Mouse (Mus musculus): ENCODE measurements around the gene Clec2d. TPM values are rescaled to one million over a fixed set of nuclear protein-coding genes. Genes with fewer than 3 reads are reported as not detected.

The Clec2d gene
- polyA plus RNA-seq, 1 experiment from 2014 or later: 0.13 TPM

DNA sequence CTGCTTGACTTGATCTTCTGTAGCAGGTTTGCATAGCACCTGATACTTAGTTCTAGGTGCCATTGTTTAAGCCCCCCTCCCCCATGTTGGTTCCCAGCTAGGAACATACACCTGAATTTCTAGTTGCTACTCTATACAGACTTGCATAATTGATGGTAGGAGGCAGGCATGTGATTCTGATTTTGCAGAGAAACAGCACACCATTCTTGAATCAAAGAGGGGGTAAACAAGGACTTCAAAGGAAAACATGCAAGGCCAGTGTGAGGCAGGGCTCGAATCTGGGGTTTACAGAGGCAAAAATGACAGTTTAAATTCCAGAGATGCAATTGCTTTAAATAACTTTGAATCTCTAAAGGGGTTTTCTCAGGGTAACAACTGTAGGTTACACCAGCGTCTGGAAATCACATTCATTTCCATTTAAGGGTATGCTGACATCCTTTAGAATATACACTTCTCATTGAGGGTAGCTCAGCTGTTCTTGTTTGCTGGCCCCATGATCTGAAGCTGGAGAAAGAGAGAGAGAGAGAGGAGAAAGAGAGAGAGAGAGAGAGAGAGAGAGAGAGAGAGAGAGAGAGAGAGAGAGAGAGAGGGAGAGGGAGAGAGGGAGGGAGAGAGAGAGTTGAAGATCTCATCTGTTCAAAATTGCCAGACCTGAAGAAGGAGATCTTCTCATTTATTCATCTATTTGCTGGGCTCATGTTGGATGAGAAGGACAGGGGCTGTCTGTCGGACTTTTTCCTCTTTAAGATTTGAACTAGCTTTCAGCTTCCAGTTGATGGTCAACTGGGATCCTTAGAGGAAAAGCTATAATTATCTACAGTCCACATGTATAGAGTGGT, 48.7 kb downstream of the Clec2d start:
- H3K4me3 ChIP-seq (replicated peaks): no peak overlapping the region
- H3K9ac ChIP-seq: no peak overlapping the region
- H3K9me3 ChIP-seq (replicated peaks): no peaks in the 10 kb centered on the region
- peak overlapping the region; percentile 81 for H3K27ac ChIP-seq
- WGBS (ENCODE audit: insufficient replicate concordance): 33% methylated on average over 3 of the region's 3 CpGs
- no peak overlapping the region for H3K4me2 ChIP-seq
- no peaks in the 10 kb centered on the region for H3K36me3 ChIP-seq
- ATAC-seq (ENCODE audit: low read depth) (no peak), DNase-seq (no peak)
- H3K4me1 ChIP-seq (replicated peaks): peaks cover 52% of the 10 kb centered on the region
- H3K27me3 ChIP-seq: no peaks in the 10 kb centered on the region

DNA sequence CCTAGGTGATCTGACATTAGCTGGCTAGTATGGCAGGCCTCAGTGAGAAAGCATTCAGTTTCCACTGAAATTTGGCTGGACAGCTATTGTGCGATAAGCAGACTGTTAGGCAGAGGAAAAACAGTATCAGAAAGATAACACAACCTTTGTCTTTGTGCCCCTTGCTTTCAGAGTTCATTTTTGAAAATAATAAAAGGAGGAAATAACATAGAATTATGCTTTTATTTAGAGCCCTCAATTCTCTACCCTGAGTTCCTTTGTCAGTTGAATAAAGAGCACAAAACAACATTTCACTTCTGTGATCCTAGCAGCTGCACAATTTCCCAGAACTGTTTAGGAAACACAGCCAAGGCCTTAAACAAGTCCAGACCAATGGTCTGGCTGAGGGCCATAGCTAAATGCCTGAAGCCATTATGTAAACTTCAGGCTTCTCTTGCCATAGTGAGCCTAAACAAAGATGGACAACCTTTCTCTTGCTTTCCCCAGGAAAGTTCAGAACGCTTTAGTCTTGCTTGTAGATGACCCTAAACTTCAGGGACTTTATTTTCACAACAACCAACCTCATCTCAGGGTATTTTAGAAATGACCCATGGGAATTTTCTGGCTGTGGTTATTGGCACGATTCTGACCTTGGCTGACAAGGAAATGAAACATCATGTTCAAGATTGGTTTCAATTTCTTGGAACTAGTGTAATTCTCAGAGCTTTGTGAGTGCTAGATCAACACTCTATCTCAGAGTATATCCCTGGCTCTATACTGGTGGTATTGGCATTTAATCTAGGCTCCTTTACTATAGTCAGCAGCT, 49.6 kb downstream of the Clec2d start:
- no peaks in the 10 kb centered on the region for H3K27me3 ChIP-seq
- H3K4me2 ChIP-seq: peak overlapping the region; percentile 3; the same call in 1 of the 2 replicates
- no peak overlapping the region for H3K9ac ChIP-seq
- peak overlapping the region; percentile 81 for H3K27ac ChIP-seq
- ATAC-seq (ENCODE audit: low read depth): peak; percentile 78
- H3K36me3 ChIP-seq: no peaks in the 10 kb centered on the region
- peaks cover 60% of the 10 kb centered on the region for H3K4me1 ChIP-seq (replicated peaks)
- H3K9me3 ChIP-seq (replicated peaks): no peaks in the 10 kb centered on the region
- no peak overlapping the region for H3K4me3 ChIP-seq (replicated peaks)
- no peak for DNase-seq
- WGBS (ENCODE audit: insufficient replicate concordance): 33% methylated on average over 3 of the region's 3 CpGs

DNA sequence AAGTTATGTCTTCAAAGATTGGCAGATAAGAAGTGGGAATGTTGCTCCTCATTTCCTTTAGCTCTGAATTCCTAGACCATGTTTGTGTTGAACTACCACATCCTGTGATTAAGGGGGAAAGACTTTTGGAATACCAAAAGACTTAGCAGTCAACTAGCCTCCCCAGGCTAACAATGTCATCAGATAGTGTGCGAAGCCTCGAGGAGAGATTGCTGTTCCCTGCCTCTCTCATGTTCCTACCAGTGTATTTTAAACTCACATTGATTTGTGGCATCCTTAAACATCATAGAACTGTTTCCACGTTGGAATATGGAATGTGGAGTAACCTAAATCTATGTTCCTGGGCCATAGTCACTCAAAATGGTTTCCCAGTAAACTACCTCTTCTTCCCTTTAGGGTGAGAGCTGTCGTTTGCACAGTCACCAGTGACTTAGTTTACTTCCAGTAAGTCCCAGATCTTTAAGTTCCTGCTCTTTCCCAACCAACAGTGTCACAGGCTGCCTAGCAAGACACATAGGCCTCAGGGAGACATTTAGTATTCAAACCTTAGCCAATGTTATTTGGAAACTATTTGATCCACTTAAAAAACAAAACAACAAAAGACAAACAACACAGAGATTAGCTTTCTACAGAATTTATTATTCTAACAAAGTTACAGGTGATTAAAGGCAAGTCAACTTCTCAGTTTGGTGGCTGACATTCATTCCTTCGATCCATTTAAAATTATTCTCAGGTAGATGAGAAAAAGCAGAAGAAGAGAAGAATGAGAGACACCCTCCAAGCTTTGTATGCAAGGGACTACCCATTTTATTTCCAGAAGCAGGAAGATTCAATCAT, 51.8 kb downstream of the Clec2d start:
- Histone ChIP-seq H3K27me3 (no peaks in the 10 kb centered on the region), H3K4me3 (replicated peaks) (no peak overlapping the region), H3K4me1 (replicated peaks) (peaks cover 82% of the 10 kb centered on the region), H3K4me2 (no peak overlapping the region), H3K9me3 (replicated peaks) (no peaks in the 10 kb centered on the region), H3K9ac (no peak overlapping the region), H3K36me3 (no peaks in the 10 kb centered on the region), H3K27ac (peak overlapping the region; percentile 85)
- WGBS (ENCODE audit: insufficient replicate concordance): 44% methylated on average over 5 of the region's 5 CpGs
- ATAC-seq (ENCODE audit: low read depth): no peak
- no peak for DNase-seq

DNA sequence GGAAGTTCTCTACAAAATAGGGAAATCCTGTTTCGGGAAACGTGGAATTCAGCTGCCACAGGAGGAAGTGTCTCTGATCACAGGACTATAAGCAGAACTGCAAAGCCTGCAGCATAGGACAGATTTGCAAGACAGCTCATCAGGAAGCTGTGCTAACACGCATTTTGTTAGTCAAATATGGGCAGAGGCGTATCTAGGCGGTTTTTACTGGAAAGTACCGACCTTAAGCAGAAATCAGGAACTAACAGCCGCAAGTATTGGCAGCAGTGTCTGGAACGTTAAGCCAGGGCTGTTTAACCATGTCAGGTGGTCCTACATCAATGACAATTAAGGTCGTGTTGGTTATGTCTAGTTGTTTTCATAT, 52.4 kb downstream of the Clec2d start:
- peak overlapping the region; percentile 85 for H3K27ac ChIP-seq
- no peak overlapping the region for H3K4me3 ChIP-seq (replicated peaks)
- H3K27me3 ChIP-seq: no peaks in the 10 kb centered on the region
- H3K9ac ChIP-seq: no peak overlapping the region; the same call in 1 of the 2 replicates
- DNase-seq: peak; percentile 45
- no peaks in the 10 kb centered on the region for H3K36me3 ChIP-seq
- H3K4me2 ChIP-seq: no peak overlapping the region
- ATAC-seq (ENCODE audit: low read depth): peak; percentile 25
- no peaks in the 10 kb centered on the region for H3K9me3 ChIP-seq (replicated peaks)
- 12% methylated on average over 9 of the region's 9 CpGs for WGBS (ENCODE audit: insufficient replicate concordance)
- H3K4me1 ChIP-seq (replicated peaks): peaks cover 88% of the 10 kb centered on the region

- ATAC-seq (ENCODE audit: low read depth) (no peak), DNase-seq (no peak)
- Histone ChIP-seq H3K4me3 (replicated peaks) (no peak overlapping the region), H3K4me2 (no peak overlapping the region), H3K36me3 (no peaks in the 10 kb centered on the region), H3K4me1 (replicated peaks) (peaks cover 88% of the 10 kb centered on the region), H3K27me3 (no peaks in the 10 kb centered on the region), H3K27ac (peak overlapping the region; percentile 85), H3K9ac (no peak overlapping the region), H3K9me3 (replicated peaks) (no peaks in the 10 kb centered on the region)
- 60% methylated on average over 6 of the region's 6 CpGs for WGBS (ENCODE audit: insufficient replicate concordance)
Observed at GRCm38 (mm10) chr6:129233366-129233954, 53.0 kb downstream of the Clec2d start.

DNA sequence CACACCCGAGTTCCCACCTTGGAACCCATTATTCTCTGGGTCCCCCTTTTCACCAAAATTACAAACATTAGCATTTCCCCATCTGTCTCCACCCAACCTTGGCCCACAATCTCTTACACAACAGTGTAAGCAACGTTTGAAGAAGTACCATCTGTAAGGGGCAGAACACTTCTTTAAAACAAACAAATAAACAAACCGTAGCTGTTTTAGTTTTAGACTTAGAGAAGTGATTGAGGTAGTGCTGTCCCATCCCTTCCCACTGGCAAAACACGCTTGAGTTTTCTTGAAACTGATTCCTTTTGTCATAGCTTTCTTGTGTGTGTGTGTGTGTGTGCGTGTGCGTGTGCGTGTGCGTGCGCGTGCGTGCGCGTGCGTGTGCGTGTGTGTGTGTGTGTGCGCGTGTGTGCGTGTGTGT, 53.5 kb downstream of the Clec2d start:
- H3K36me3 ChIP-seq: no peaks in the 10 kb centered on the region
- ATAC-seq (ENCODE audit: low read depth) (no peak), DNase-seq (no peak)
- peak overlapping the region; percentile 85 for H3K27ac ChIP-seq
- WGBS (ENCODE audit: insufficient replicate concordance): 73% methylated on average over 17 of the region's 18 CpGs
- H3K4me3 ChIP-seq (replicated peaks): no peak overlapping the region
- no peaks in the 10 kb centered on the region for H3K9me3 ChIP-seq (replicated peaks)
- peaks cover 83% of the 10 kb centered on the region for H3K4me1 ChIP-seq (replicated peaks)
- no peaks in the 10 kb centered on the region for H3K27me3 ChIP-seq
- no peak overlapping the region for H3K9ac ChIP-seq
- no peak overlapping the region for H3K4me2 ChIP-seq

DNA sequence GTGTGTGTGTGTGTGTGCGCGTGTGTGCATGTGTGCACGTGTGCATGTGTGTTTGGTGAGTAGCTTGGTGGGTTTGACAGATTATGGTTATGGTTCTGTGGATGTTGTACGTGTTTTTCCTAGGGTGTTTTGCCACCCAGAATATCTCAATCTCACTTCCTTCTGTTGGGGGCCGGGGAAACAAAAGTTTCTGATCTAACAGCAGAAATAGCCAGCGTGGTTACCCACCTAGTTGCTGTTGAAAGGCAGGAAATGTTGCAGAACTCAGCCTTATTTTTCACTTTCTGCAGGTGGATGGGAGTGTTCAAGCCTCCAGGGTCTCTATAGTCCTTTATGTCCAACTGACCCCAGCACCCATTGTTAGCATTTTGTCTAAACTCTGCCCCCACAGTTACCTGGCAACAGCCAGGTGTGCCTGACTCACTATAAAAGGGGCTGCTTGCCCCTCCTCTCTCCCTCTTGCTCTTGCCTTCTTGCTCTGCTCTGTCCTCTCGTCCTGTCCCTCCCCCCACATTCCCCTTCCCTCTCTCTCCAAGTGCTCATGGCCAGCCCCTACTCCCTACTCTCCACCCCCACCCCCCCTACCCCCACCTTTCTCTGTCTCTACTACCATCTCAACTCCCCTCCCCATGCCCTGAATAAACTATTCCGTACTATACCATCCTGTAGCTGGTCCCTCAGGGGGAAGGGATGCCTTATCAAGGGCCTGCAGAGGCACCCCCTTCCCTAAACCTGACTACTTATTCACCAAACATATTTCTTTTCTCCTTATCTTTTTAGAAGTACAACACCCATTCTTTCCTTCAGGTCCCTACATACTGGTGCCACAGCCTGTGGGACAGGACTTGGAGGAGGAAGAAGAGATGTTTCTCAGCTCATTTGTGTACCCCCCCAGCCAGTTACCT, 54.3 kb downstream of the Clec2d start:
- Histone ChIP-seq H3K4me2 (peak overlapping the region; percentile 46), H3K27me3 (no peaks in the 10 kb centered on the region), H3K36me3 (no peaks in the 10 kb centered on the region), H3K9me3 (replicated peaks) (no peaks in the 10 kb centered on the region), H3K4me1 (replicated peaks) (peaks cover 76% of the 10 kb centered on the region), H3K27ac (peak overlapping the region; percentile 85), H3K9ac (peak overlapping the region; percentile 47; the same call in 1 of the 2 replicates), H3K4me3 (replicated peaks) (no peak overlapping the region)
- DNase-seq: peak; percentile 43
- 28% methylated on average over 8 of the region's 8 CpGs for WGBS (ENCODE audit: insufficient replicate concordance)
- peak; percentile 73 for ATAC-seq (ENCODE audit: low read depth)

- Histone ChIP-seq H3K4me3 (replicated peaks) (no peak overlapping the region), H3K27me3 (no peaks in the 10 kb centered on the region), H3K9me3 (replicated peaks) (no peaks in the 10 kb centered on the region), H3K9ac (peak overlapping the region; percentile 27; the same call in 1 of the 2 replicates), H3K27ac (peak overlapping the region; percentile 85), H3K4me2 (peak overlapping the region; percentile 46), H3K4me1 (replicated peaks) (peaks cover 64% of the 10 kb centered on the region), H3K36me3 (no peaks in the 10 kb centered on the region)
- WGBS (ENCODE audit: insufficient replicate concordance): 57% methylated on average over 5 of the region's 5 CpGs
- ATAC-seq (ENCODE audit: low read depth): no peak
- no peak for DNase-seq
Observed at GRCm38 (mm10) chr6:129235855-129236461, 55.5 kb downstream of the Clec2d start.
